Mouse (Mus musculus) kidney, embryonic 14.5 days (tissue): ENCODE measurements around the gene Nav3. TPM values are rescaled to one million over a fixed set of nuclear protein-coding genes. Genes with fewer than 3 reads are reported as not detected.
A peak's percentile ranks its signal among the peaks of the same experiment; 100 is the strongest.

Experiments
- ATAC-seq: fragments of 200-750 bp; cut with Nextera tagmentation; 2 replicates; pipeline ENCODE4 v1.8.0; 2017; ENCODE audit warnings: moderate number of reproducible peaks, mild to moderate bottlenecking, moderate TSS enrichment, moderate library complexity; ENCODE audit not compliant: low FRiP score, low TSS enrichment
- H3K27ac ChIP-seq: fragments of 300-500 bp; sonication (generic); 2 replicates; pipeline ENCODE4 v1.5.1; 2014; ENCODE audit warnings: low read depth, mild to moderate bottlenecking, low read length, moderate library complexity, mixed read lengths
- H3K27me3 ChIP-seq: fragments of 300-500 bp; sonication (generic); 2 replicates; pipeline ENCODE4 v1.6.1; 2014; ENCODE audit warnings: mild to moderate bottlenecking, low read length; ENCODE audit not compliant: control insufficient read depth, insufficient read depth
- H3K36me3 ChIP-seq: fragments of 300-500 bp; sonication (generic); 2 replicates; pipeline ENCODE4 v1.6.1; 2014; ENCODE audit warnings: low read length, mixed read lengths; ENCODE audit not compliant: control insufficient read depth, insufficient read depth
- H3K4me1 ChIP-seq: fragments of 300-500 bp; sonication (generic); 2 replicates; pipeline ENCODE4 v1.6.1; 2014; ENCODE audit warnings: low read length, mixed read lengths; ENCODE audit not compliant: control insufficient read depth, insufficient read depth
- H3K4me2 ChIP-seq: fragments of 300-500 bp; sonication (generic); replicated peaks from 2 replicates; pipeline ENCODE4 v1.6.1; 2014; ENCODE audit warnings: low read depth, mild to moderate bottlenecking, low read length
- H3K4me3 ChIP-seq: fragments of 300-500 bp; sonication (generic); 2 replicates; pipeline ENCODE4 v1.5.1; 2014; ENCODE audit warnings: mild to moderate bottlenecking, low read length
- H3K9ac ChIP-seq: fragments of 300-500 bp; sonication (generic); 2 replicates; pipeline ENCODE4 v1.6.1; 2014; ENCODE audit warnings: low read depth, mild to moderate bottlenecking, low read length, moderate library complexity
- H3K9me3 ChIP-seq: fragments of 300-500 bp; sonication (generic); 2 replicates; pipeline ENCODE4 v1.6.1; 2016; ENCODE audit warnings: low read length; ENCODE audit not compliant: control insufficient read depth
- WGBS: fragments of 180-500 bp; shearing (Covaris S2); extraction: QIAGEN DNeasy Blood & Tissue Kit; methylation state at CpG from one replicate; pipeline ENCODE4 v1.1.7; 2014; 5-methylcytosine and 5-hydroxymethylcytosine counted together
- polyA plus RNA-seq: library from polyadenylated mRNA; unstranded; fragments of >200 nt; fragmentation: Nextera tagmentation; extraction: Ambion mirVana; gene quantifications from 2 replicates; pipeline ENCODE4 v1.2.1, GENCODE M21; 2014

The Nav3 gene
- polyA plus RNA-seq, 1 experiment from 2014 or later, result 5.0 TPM

- no peak overlapping the region for H3K9ac ChIP-seq
- no peaks in the 10 kb centered on the region for H3K27me3 ChIP-seq
- H3K4me1 ChIP-seq, result no peaks in the 10 kb centered on the region
- H3K4me3 ChIP-seq, result no peak overlapping the region
- no peaks in the 10 kb centered on the region for H3K9me3 ChIP-seq
- H3K4me2 ChIP-seq, result no peak overlapping the region
- H3K36me3 ChIP-seq, result no peaks in the 10 kb centered on the region
- no peak overlapping the region for H3K27ac ChIP-seq
- no peak for ATAC-seq
- 78% methylated on average over 5 of the region's 5 CpGs for WGBS
Observed at GRCm38 (mm10) chr10:110175874-110176273, 280.1 kb downstream of the Nav3 start.

- Histone ChIP-seq H3K36me3 (no peaks in the 10 kb centered on the region), H3K9me3 (no peaks in the 10 kb centered on the region), H3K4me1 (no peaks in the 10 kb centered on the region), H3K4me2 (no peak overlapping the region), H3K27me3 (no peaks in the 10 kb centered on the region), H3K27ac (no peak overlapping the region), H3K9ac (no peak overlapping the region), H3K4me3 (no peak overlapping the region)
- ATAC-seq, result peak; percentile 24; the same call in 1 of the 2 replicates
- 85% methylated on average over 6 of the region's 6 CpGs for WGBS
Observed at GRCm38 (mm10) chr10:110169416-110169815, 286.6 kb downstream of the Nav3 start.

- H3K4me3 ChIP-seq, result no peak overlapping the region
- H3K4me1 ChIP-seq, result no peaks in the 10 kb centered on the region
- WGBS, result 84% methylated on average over 2 of the region's 2 CpGs
- no peaks in the 10 kb centered on the region for H3K9me3 ChIP-seq
- H3K9ac ChIP-seq, result no peak overlapping the region
- H3K4me2 ChIP-seq, result no peak overlapping the region
- H3K27ac ChIP-seq, result no peak overlapping the region
- ATAC-seq, result no peak
- no peaks in the 10 kb centered on the region for H3K27me3 ChIP-seq
- H3K36me3 ChIP-seq, result no peaks in the 10 kb centered on the region
Observed at GRCm38 (mm10) chr10:110168892-110169291, 287.1 kb downstream of the Nav3 start.

- Histone ChIP-seq H3K27ac (no peak overlapping the region), H3K9ac (no peak overlapping the region), H3K4me1 (no peaks in the 10 kb centered on the region), H3K4me2 (no peak overlapping the region), H3K9me3 (no peaks in the 10 kb centered on the region), H3K27me3 (no peaks in the 10 kb centered on the region), H3K36me3 (no peaks in the 10 kb centered on the region), H3K4me3 (no peak overlapping the region)
- ATAC-seq, result no peak
Observed at GRCm38 (mm10) chr10:110162596-110162995, 293.4 kb downstream of the Nav3 start.

GRCm38 (mm10) chr10:110160894-110161293 lies 295.1 kb downstream of the Nav3 start:
- Histone ChIP-seq H3K27ac (no peak overlapping the region), H3K36me3 (no peaks in the 10 kb centered on the region), H3K4me1 (no peaks in the 10 kb centered on the region), H3K27me3 (no peaks in the 10 kb centered on the region), H3K9me3 (no peaks in the 10 kb centered on the region), H3K4me3 (no peak overlapping the region), H3K9ac (no peak overlapping the region), H3K4me2 (no peak overlapping the region)
- WGBS, result 46% methylated on average over 5 of the region's 5 CpGs
- ATAC-seq, result peak; percentile 73

GRCm38 (mm10) chr10:110159548-110159947 lies 296.5 kb downstream of the Nav3 start:
- ATAC-seq, result no peak
- H3K27me3 ChIP-seq, result no peaks in the 10 kb centered on the region
- WGBS, result 29% methylated on average over 1 of the region's 1 CpGs
- no peak overlapping the region for H3K4me3 ChIP-seq
- H3K36me3 ChIP-seq, result no peaks in the 10 kb centered on the region
- no peaks in the 10 kb centered on the region for H3K9me3 ChIP-seq
- no peak overlapping the region for H3K4me2 ChIP-seq
- H3K9ac ChIP-seq, result no peak overlapping the region
- H3K4me1 ChIP-seq, result no peaks in the 10 kb centered on the region
- no peak overlapping the region for H3K27ac ChIP-seq

- H3K36me3 ChIP-seq, result no peaks in the 10 kb centered on the region
- WGBS, result 59% methylated on average over 3 of the region's 3 CpGs
- no peaks in the 10 kb centered on the region for H3K27me3 ChIP-seq
Observed at GRCm38 (mm10) chr10:110158122-110158521, 297.9 kb downstream of the Nav3 start.

GRCm38 (mm10) chr10:110156412-110156811 lies 299.6 kb downstream of the Nav3 start:
- ATAC-seq, result no peak
- Histone ChIP-seq H3K9me3 (no peaks in the 10 kb centered on the region), H3K36me3 (no peaks in the 10 kb centered on the region), H3K4me2 (no peak overlapping the region), H3K4me3 (no peak overlapping the region), H3K27me3 (no peaks in the 10 kb centered on the region), H3K27ac (no peak overlapping the region), H3K4me1 (no peaks in the 10 kb centered on the region), H3K9ac (no peak overlapping the region)
- 50% methylated on average over 1 of the region's 1 CpGs for WGBS

More at GRCm38 (mm10) chr10:110158122-110158521, 297.9 kb downstream of the Nav3 start:
- Histone ChIP-seq H3K27ac (no peak overlapping the region), H3K4me3 (no peak overlapping the region), H3K9ac (no peak overlapping the region), H3K9me3 (no peaks in the 10 kb centered on the region), H3K4me2 (no peak overlapping the region), H3K4me1 (no peaks in the 10 kb centered on the region)
- ATAC-seq, result no peak

- no peak overlapping the region for H3K4me2 ChIP-seq
- no peak overlapping the region for H3K9ac ChIP-seq
- H3K27ac ChIP-seq, result no peak overlapping the region
- no peaks in the 10 kb centered on the region for H3K9me3 ChIP-seq
- H3K4me1 ChIP-seq, result no peaks in the 10 kb centered on the region
- H3K27me3 ChIP-seq, result no peaks in the 10 kb centered on the region
- no peak overlapping the region for H3K4me3 ChIP-seq
- no peak for ATAC-seq
- H3K36me3 ChIP-seq, result no peaks in the 10 kb centered on the region
- 84% methylated on average over 2 of the region's 2 CpGs for WGBS
Observed at GRCm38 (mm10) chr10:110155494-110155893, 300.5 kb downstream of the Nav3 start.

- no peak overlapping the region for H3K4me3 ChIP-seq
- no peaks in the 10 kb centered on the region for H3K9me3 ChIP-seq
- no peak for ATAC-seq
- H3K9ac ChIP-seq, result no peak overlapping the region
- no peak overlapping the region for H3K4me2 ChIP-seq
- H3K4me1 ChIP-seq, result no peaks in the 10 kb centered on the region
- H3K36me3 ChIP-seq, result no peaks in the 10 kb centered on the region
- no peak overlapping the region for H3K27ac ChIP-seq
- no peaks in the 10 kb centered on the region for H3K27me3 ChIP-seq
- WGBS, result 79% methylated on average over 1 of the region's 1 CpGs
Observed at GRCm38 (mm10) chr10:110154873-110155237, 301.1 kb downstream of the Nav3 start.
